Mouse (Mus musculus): Measurements from ENCODE around the gene Efcab9. TPM values are rescaled to one million over a fixed set of nuclear protein-coding genes. Genes with fewer than 3 reads are reported as not detected.

Gene Efcab9
- total and polyA plus RNA-seq, 2 experiments, result not detected

DNA sequence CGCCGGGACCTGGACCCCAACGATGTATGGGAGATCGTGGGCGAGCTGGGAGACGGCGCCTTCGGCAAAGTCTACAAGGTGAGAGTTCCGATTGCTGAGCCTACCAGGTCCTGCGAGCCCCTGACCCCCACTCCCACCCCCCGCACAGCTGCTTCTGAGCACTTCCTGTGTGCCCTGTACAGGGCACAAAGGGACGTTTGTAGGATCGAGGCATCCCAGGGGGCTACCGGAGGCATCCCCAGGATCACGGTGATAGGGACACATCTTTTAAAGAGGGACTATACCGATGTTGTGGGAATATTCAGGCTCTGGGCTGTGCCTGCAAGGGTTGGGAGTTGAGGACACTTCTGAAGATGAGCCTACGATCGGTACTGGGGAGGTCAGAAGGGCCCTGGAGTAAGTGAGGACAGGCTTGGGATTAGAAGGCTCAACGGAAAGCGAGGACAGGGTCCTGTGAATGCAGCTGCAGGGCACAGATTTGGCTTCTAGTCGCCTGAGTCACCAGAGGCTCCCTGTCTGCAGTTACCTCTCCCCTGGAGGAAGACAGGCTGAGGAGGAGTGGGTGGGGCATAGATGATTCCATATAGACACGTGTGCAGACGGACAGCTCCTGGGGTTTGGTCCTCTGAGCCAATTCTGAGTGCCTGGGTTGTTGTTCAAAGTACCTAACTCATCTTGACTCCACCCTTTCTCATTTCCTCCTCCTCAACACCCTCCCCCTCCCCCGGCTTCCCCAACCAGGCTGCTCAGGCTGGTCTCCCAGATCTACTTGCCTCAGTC, 1.8 kb upstream of the Efcab9 start:
- no peak for TF ChIP-seq POLR2A (IDR thresholded peaks at IDR 0.05; ENCODE audit: extremely low read depth, insufficient read depth, low read length)
- TF ChIP-seq CTCF (IDR thresholded peaks at IDR 0.05; ENCODE audit: low read depth, low read length), result no peak
- 9% methylated on average over 24 of the region's 24 CpGs for WGBS
- H3K4me1 ChIP-seq (ENCODE audit: control insufficient read depth, insufficient read depth, low read length), result peaks cover 1% of the 10 kb centered on the region; the same call in 1 of the 2 replicates

DNA sequence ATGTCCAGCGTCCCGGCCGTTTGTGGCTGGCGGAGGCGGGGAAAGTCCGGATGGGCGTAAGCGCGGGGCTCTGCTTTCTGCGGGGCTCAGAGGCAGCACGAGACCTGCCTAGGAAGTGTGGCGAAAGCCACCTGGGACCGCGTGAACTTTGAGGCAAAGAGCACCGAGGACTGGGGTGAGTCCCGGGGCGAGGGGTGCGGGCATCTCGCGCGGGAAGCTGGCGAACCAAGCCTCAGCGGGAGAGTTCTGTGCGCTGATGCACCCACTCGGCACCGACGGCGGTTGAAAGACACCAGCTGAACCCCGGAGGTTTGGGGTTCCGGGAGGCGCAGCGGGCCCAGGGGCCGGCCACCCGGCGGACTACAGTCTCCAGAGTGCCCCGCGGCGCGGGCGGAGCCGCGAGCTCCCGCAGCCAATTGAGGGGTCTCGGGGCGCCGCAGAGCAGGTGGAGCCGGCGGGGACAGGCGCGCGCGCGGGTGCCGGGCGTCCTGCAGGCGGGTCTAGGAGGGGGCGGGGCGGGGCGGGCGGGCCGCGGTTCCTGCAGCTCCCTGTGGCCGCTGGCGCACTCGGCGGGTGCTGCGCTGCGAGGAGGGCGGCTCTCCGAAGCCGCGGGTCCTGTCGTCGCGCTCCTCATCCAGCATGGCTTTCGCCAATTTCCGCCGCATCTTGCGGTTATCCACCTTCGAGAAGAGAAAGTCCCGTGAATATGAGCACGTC, 1.0 kb upstream of the Efcab9 start, which contains the start of gene Stk10:
Gene Stk10 (plus strand): TSS at position 541 of the 717 bp plus-strand sequence.
- H3K9ac ChIP-seq (ENCODE audit: low read depth, low read length), result peak within 1 kb of the TSS; percentile 74
- peak within 1 kb of the TSS; percentile 81 for H3K4me3 ChIP-seq (ENCODE audit: insufficient read depth, low read depth, low read length)
- no peaks in the 10 kb centered on the region for H3K36me3 ChIP-seq (ENCODE audit: control insufficient read depth, insufficient read depth, low read length)
- WGBS, result under 1% methylated on average over 79 of the region's 82 CpGs
- 0 out of 2 replicates have a peak, but pooled peaks have one; percentile 57 for TF ChIP-seq POLR2A (IDR thresholded peaks at IDR 0.05; ENCODE audit: extremely low read depth, insufficient read depth, low read length)
- no peak for TF ChIP-seq CTCF (IDR thresholded peaks at IDR 0.05; ENCODE audit: low read depth, low read length)
- no peaks in the 10 kb centered on the region for H3K79me2 ChIP-seq (ENCODE audit: control insufficient read depth, insufficient read depth, low read length)
- H3K27ac ChIP-seq (replicated peaks; ENCODE audit: insufficient read depth, low read depth, low read length), result peak within 1 kb of the TSS; percentile 24; the same call in 1 of the 2 replicates
- peak; percentile 68 for DNase-seq (ENCODE audit: extremely low read depth, low read depth, low spot score)
- peaks cover 2% of the 10 kb centered on the region; the same call in 1 of the 2 replicates for H3K27me3 ChIP-seq (ENCODE audit: control insufficient read depth, insufficient read depth, low read length)
- H3K4me1 ChIP-seq (ENCODE audit: control insufficient read depth, insufficient read depth, low read length), result peaks cover 1% of the 10 kb centered on the region; the same call in 1 of the 2 replicates

More for the DNA sequence above, 1.8 kb upstream of the Efcab9 start:
- H3K79me2 ChIP-seq (ENCODE audit: control insufficient read depth, insufficient read depth, low read length), result no peaks in the 10 kb centered on the region
- no peaks in the 10 kb centered on the region for H3K36me3 ChIP-seq (ENCODE audit: control insufficient read depth, insufficient read depth, low read length)
- H3K27me3 ChIP-seq (ENCODE audit: control insufficient read depth, insufficient read depth, low read length), result peaks cover 2% of the 10 kb centered on the region; the same call in 1 of the 2 replicates
- peak overlapping the region; percentile 61 for H3K9ac ChIP-seq (ENCODE audit: low read depth, low read length)
- no peak overlapping the region for H3K27ac ChIP-seq (replicated peaks; ENCODE audit: insufficient read depth, low read depth, low read length)
- no peak for DNase-seq (ENCODE audit: extremely low read depth, low read depth, low spot score)
- H3K4me3 ChIP-seq (ENCODE audit: insufficient read depth, low read depth, low read length), result peak overlapping the region; percentile 61

DNA sequence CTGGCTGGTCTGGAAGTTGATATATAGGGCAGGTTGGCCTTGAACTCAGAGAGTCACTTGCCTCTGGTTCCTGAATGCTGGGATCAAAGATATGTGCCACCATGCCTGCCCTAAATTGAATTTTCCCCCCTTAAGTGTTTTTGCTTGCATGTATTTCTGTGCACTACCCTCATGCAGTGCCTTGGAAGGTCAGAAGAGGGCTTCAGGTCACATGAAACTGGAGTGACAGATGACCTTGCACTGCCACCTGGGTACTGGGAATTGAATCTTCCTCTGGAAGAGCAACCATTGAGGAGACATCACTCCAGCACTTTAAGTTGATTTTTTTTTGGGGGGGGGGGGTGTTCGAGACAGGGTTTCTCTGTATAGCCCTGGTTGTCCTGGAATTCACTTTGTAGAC, 1.7 kb downstream of the Efcab9 start:
- Histone ChIP-seq H3K27ac (replicated peaks; ENCODE audit: insufficient read depth, low read depth, low read length) (no peak overlapping the region), H3K36me3 (ENCODE audit: control insufficient read depth, insufficient read depth, low read length) (no peaks in the 10 kb centered on the region), H3K4me3 (ENCODE audit: insufficient read depth, low read depth, low read length) (no peak overlapping the region), H3K27me3 (ENCODE audit: control insufficient read depth, insufficient read depth, low read length) (peaks cover 2% of the 10 kb centered on the region; the same call in 1 of the 2 replicates), H3K9ac (ENCODE audit: low read depth, low read length) (no peak overlapping the region), H3K4me1 (ENCODE audit: control insufficient read depth, insufficient read depth, low read length) (peaks cover 1% of the 10 kb centered on the region; the same call in 1 of the 2 replicates), H3K79me2 (ENCODE audit: control insufficient read depth, insufficient read depth, low read length) (no peaks in the 10 kb centered on the region)
- no peak for DNase-seq (ENCODE audit: extremely low read depth, low read depth, low spot score)
- TF ChIP-seq CTCF (IDR thresholded peaks at IDR 0.05; ENCODE audit: low read depth, low read length) (no peak), POLR2A (IDR thresholded peaks at IDR 0.05; ENCODE audit: extremely low read depth, insufficient read depth, low read length) (no peak)
- WGBS, result 85% methylated on average over 1 of the region's 1 CpGs

DNA sequence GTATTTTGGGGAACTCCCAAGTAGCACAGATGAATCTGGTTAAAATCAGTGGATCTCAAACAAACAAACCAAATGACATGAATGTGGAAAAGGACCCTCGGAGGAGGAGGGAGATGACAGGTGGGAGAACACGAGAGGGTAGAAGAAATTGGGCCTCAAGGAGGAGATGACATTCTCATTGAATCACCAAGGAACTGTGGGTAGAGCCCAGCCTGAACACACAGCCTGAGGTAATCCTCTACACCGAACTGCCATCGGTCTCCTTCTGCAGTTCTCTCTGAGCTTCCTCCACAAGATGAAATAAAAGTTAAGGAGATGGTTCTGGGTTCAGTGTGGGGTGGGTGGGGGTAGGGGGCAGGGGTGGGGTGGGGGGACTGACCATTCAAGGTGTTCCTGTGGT, 4.9 kb downstream of the Efcab9 start:
- Histone ChIP-seq H3K79me2 (ENCODE audit: control insufficient read depth, insufficient read depth, low read length) (no peaks in the 10 kb centered on the region), H3K4me1 (ENCODE audit: control insufficient read depth, insufficient read depth, low read length) (peaks cover 1% of the 10 kb centered on the region; the same call in 1 of the 2 replicates), H3K36me3 (ENCODE audit: control insufficient read depth, insufficient read depth, low read length) (no peaks in the 10 kb centered on the region), H3K27ac (replicated peaks; ENCODE audit: insufficient read depth, low read depth, low read length) (no peak overlapping the region), H3K4me3 (ENCODE audit: insufficient read depth, low read depth, low read length) (no peak overlapping the region), H3K9ac (ENCODE audit: low read depth, low read length) (no peak overlapping the region), H3K27me3 (ENCODE audit: control insufficient read depth, insufficient read depth, low read length) (peaks cover 2% of the 10 kb centered on the region; the same call in 1 of the 2 replicates)
- WGBS, result 92% methylated on average over 4 of the region's 4 CpGs
- DNase-seq (ENCODE audit: extremely low read depth, low read depth, low spot score), result no peak
- TF ChIP-seq CTCF (IDR thresholded peaks at IDR 0.05; ENCODE audit: low read depth, low read length) (no peak), POLR2A (IDR thresholded peaks at IDR 0.05; ENCODE audit: extremely low read depth, insufficient read depth, low read length) (no peak)

DNA sequence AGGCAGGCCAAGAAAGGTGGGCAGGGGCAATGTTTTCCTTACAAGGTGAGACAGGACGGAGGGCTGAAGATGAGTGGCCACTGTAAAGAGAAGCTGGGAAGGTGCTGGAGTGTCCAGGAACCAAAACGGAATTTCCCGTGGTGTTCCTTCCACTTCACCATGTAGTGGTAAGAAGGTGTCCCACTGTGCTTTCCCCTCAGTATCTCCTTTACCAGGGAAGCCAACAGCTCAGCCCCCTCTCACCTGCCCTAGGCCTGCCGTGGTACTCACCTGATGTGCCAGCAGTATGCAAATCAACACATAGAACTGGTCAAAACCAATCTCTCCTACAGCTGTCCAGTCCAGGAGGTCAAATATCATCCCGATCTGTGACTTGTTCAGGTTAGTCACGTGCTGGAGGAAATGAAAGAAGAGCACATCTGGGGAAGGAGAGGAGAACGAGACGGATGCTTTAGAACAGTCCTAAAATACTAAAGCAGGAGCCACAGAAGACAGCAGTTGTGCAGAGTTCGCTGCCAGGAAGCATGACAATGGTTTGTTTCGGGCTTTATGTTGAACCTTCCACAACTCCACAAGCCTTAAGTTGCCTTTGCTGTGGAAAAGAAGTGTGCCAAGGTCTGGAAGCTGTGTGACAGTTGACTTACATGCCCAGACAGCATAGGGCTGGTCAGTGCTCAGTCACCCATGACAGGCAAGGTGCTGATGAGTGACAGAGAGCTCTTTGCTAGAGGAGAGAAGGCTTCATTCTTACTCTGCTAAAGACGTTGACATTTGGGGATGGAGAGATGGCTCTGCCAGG, 7.6 kb downstream of the Efcab9 start:
- Histone ChIP-seq H3K4me1 (ENCODE audit: control insufficient read depth, insufficient read depth, low read length) (no peaks in the 10 kb centered on the region), H3K79me2 (ENCODE audit: control insufficient read depth, insufficient read depth, low read length) (no peaks in the 10 kb centered on the region), H3K4me3 (ENCODE audit: insufficient read depth, low read depth, low read length) (no peak overlapping the region), H3K27ac (replicated peaks; ENCODE audit: insufficient read depth, low read depth, low read length) (no peak overlapping the region), H3K27me3 (ENCODE audit: control insufficient read depth, insufficient read depth, low read length) (no peaks in the 10 kb centered on the region), H3K9ac (ENCODE audit: low read depth, low read length) (no peak overlapping the region), H3K36me3 (ENCODE audit: control insufficient read depth, insufficient read depth, low read length) (no peaks in the 10 kb centered on the region)
- 85% methylated on average over 11 of the region's 11 CpGs for WGBS
- DNase-seq (ENCODE audit: extremely low read depth, low read depth, low spot score), result no peak
- TF ChIP-seq POLR2A (IDR thresholded peaks at IDR 0.05; ENCODE audit: extremely low read depth, insufficient read depth, low read length) (no peak), CTCF (IDR thresholded peaks at IDR 0.05; ENCODE audit: low read depth, low read length) (no peak)

All from liver, adult 2 months (tissue).